Mouse (Mus musculus): ENCODE data around the gene Gpr62. TPM values are rescaled to one million over a fixed set of nuclear protein-coding genes. Genes with fewer than 3 reads are reported as not detected.

Gene Gpr62
- total RNA-seq, 2 experiments from 2014 or later: 2.2 to 2.8 TPM

DNA sequence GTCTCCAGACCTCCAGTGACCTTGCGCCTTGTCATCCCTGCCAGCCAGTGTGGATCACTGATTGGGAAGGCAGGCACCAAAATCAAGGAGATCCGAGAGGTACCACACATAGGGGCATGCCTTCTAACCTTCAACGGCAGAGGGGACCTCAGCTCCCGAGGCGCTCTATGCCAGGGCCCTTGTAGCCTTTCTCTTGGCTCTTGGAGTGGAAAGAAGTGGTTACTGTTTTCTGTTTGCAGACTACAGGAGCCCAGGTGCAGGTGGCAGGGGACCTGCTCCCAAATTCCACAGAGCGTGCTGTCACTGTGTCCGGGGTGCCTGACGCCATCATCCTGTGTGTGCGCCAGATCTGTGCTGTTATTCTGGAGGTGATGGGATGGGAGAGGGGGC, 4.7 kb downstream of the Gpr62 start:
- intact Hi-C loops (cut with DNase I): no loop called here

DNA sequence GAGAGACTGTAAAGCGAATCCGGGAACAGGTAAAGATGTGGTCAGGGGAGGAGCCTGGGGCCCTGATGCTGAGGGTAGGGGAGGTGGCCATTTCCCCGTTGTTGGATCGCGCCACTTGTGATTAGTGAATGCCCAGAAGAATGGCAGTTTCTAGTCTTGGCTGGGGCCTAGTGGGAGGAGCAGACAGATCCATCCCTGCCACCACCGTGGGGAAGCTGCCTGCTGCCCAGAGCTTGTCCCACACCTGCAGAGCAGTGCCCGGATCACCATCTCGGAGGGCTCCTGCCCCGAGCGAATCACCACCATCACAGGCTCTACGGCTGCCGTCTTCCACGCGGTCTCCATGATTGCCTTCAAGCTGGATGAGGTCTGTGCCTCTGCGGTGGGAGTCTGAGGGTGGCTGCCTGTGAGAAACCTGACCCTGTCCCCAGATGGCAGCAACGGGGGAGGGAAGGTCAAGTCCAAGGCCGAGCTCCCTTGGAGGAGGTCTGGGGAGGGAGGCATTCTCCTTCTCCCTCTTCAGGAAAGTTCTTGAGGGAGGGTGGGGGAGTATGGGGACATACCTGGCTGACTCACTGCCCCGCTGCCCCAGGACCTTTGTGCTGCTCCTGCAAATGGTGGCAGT, 5.2 kb downstream of the Gpr62 start:
- intact Hi-C loops (cut with DNase I): no loop called here
- DNase-seq (ENCODE audit: extremely low spot score in 1 of 2, low spot score in 2 of 2): no peak

More for the DNA sequence above, 4.7 kb downstream of the Gpr62 start:
- DNase-seq (ENCODE audit: extremely low spot score in 1 of 2, low spot score in 2 of 2): no peak

DNA sequence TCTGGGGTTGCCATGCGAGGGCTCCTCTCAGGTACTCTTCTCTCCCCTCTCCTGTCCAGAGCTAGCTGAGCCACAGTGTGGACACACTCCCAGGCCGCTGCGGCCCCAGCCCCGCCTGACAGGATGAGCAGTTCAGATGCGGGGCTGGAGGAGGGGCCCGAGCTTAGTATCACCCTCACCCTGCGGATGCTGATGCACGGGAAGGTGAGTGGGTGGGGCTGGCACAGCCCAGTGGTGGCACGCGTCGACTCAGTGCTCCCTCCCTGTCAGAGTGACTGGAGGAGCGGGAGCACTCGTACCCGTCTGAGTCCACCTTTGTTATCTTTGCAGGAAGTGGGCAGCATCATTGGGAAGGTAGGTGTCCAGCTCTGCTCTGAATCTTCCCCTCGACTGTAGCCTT, 5.8 kb downstream of the Gpr62 start:
- intact Hi-C loops (cut with DNase I): no loop called here
- no peak for DNase-seq (ENCODE audit: extremely low spot score in 1 of 2, low spot score in 2 of 2)

DNA sequence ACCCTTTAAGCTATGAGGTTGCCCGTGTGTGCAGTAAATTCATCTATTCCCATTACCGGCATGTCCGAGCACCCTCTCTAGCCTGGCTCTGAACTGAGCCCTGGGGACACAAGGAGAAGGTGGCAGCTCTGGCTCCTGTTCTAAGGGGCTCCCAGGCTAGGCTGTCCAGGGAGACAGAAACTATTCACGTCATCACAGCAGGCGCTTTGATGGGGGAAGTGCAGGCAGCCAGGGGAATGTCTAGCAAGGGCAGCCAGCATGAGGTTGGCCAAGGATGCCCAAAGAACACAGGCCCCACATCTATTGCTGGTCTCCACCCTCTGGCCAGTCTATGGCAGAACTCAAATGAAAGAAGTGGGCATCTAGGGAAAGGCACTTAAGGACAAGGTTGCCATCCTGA, 7.8 kb downstream of the Gpr62 start:
- DNase-seq (ENCODE audit: extremely low spot score in 1 of 2, low spot score in 2 of 2): no peak
- intact Hi-C loops (cut with DNase I): no loop called here

DNA sequence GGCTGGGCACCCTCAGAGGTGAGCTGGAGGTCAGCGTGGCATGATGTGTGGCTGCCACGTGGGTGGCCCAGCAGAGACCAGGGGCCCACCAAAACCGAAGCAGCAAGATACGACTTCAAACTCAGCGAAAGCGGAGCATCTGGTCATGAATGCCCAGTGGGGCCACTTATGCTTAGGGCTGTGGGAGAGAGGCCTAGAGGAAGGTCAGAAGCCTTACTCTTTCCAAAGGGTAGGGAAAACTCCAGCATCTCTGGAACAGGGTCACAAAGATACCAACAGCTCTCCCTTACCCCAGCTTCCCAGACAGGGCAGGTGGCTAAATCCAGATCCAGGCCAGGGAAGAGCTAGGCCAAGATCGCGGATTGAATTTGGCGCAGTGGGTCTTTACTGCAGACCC, 8.6 kb downstream of the Gpr62 start:
- intact Hi-C loops (cut with DNase I): no loop called here
- no peak for DNase-seq (ENCODE audit: extremely low spot score in 1 of 2, low spot score in 2 of 2)

DNA sequence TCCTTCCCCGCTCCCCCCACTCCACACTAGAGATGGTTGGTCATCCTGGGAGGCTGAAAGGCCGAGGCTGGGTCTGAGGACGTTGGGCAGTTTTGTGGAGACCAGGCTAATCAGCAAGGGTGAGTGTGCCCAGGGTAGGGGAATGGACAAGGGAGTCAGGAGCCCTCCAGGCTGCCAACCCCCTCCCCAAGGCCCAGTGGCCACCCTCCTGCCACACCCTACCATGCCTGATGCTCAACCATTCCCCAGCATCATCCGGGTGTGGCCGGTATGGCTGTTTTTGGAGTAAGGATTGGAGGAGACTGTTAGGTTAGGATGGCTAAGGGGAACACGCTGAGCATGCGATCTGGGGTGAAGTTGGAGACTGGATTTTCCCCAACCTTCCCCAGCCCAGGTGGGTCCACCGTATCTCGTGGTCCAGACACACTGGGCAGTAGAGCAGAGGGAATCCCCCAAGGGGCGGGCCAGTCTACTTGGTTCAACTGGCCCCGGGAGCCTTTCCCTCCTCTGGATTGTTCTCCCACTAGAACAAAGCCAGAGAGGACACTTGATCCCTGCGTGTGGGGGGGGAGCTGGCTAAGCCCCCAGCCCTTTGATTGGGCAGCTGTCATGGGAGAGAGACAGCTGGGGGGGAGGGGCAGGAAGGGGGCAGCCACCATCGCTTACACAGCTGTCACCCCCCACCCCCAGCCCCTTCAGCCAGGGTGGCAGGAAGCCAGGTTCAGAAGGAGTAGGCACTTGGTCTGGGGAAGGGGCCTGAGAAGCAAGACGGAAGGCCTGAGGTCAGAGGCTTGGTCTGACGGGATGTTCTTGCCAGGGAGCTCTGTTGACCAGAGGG, 9.2 kb downstream of the Gpr62 start:
- peak in 1 of 2 experiments; percentile 69 for DNase-seq (ENCODE audit: extremely low spot score in 1 of 2, low spot score in 2 of 2)

DNA sequence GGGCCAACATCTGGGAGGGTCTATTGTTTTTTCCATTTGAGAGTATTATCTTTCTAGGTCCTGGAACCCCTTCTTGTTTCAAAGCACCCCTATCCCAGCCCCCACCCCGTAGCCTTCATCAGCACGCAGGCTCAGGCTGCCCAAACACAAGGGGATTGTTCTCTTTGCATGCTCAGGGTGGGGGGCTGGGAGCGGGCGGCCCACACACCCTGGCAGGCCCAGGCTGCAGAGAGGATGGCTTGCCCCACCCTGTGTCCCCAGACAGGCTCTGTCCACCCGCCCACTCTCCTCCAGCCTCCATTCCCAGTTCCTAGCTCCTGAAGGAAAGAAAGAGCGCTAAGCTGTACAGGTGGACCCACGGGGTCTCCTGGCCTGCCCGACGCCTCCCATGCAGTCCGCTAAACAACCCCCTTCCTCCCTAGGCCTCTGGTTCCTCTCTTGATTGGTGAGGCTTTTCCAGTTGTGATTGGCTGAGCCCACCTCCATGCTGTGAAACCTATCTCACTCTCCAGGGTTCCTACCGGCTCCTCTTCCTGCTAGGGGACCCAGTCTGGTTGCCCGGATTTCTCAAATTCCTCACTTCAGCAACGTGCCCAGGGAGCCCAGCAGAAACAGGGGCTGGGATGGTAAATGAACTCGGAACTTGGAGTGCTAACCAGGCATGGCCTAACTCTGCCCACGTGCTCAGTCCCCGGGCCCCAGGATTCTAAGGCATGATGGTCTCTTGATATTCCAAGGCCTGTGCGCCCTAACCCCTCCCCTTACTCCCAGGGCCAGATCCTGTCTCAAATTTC, 10.7 kb downstream of the Gpr62 start:
- intact Hi-C loops (cut with DNase I): no loop called here
- no peak for DNase-seq (ENCODE audit: extremely low spot score in 1 of 2, low spot score in 2 of 2)

More for the DNA sequence above, 9.2 kb downstream of the Gpr62 start:
- intact Hi-C loops (cut with DNase I): no loop called here

DNA sequence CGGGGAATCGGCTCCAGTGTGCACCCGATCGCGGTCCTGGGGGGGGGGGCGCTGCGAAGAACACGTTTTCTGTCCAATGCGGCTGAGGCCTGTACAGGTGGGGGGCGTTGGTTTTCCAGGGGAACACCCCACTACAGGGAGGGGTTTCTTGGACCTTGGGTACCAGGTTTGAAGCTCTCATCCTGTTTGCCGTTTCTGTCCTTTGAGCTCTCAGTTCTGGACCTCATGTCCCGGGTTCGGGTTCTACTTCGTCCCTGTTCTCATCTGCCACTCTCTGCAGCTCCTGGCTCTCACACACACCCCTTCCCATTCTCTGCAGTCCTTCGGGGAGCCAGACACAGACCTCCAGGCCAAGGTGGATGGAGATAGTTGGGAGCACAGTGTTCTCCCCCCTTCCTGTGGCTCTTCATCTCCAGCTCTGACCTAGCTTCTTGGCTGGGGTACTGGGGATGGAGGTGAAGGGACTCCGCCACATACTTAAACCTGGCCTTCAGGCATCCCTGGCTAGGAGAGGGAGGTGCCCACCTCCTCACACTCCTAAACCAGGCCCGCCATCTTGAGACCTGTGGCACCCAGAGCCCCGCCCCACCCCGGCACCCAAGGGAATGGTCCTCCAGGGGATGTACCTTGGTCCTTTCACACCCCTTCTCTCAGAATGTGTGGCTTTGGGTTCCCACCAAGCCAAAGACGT, 11.5 kb downstream of the Gpr62 start:
- intact Hi-C loops (cut with DNase I): no loop called here
- DNase-seq (ENCODE audit: extremely low spot score in 1 of 2, low spot score in 2 of 2): no peak

DNA sequence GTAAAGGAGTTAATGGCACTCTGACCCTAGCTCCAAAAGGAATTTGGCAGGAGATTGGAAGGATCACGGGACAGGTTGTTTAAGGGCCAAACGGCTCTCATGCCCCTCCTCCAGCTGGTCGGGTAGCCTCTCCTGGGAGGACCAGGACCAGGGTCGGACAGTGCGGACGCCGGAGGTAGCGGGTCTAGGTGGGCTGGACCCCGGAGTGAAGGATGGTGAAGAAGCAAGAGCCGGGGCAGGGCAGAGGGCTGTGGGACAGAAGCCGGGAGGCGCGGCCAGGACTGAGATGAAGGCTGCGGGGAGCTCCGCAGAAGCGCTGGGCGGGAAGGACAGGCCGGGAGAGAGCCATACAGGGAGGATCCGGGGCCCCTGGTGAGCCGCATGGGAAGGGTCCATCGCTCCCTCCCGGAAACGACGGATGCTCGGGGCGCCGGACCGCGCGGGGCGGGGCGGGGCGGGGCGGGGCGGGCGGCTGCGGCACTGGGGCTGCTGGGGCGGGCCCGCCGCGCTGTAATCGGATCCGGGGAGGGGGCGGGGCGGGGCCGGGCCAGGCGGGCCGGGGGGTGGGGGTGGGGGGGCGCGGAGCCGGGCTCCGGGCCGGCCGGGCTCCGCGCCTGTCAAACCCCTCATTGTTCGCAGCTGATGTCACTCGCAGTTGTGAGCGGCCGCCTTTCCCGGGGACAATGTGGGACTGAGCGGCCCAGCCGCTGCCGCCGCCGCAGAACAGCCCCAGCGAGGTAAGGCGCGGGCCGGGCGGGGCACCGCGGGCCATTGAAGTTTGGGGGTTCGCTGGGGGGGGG, 12.3 kb downstream of the Gpr62 start, which contains the start of gene Pcbp4:
Gene Pcbp4, plus strand, starts transcription at position 21 of the 800 bp plus-strand sequence.
- intact Hi-C loops (cut with DNase I): no loop called here
- DNase-seq (ENCODE audit: extremely low spot score in 1 of 2, low spot score in 2 of 2): peak in 1 of 2 experiments; percentile 80

DNA sequence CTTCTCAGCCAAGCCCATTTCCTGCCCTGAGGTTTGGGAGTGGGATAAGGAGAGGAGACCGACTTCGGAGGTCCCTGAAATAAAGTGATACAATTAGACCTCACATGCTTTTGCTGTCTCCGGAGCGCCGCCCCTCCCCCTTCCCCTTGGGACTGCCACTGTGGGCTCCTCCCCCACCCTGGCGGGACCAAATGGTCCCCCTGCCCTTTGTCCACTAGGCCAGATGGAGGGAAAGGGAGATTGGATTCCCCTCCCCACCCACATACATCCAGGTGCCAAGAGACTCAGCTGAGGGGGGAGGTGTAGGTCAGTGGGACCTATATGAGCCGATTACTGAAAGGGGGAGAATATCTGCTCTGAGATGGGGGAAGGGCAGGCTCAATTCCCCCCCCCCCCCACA, 12.9 kb downstream of the Gpr62 start:
- DNase-seq (ENCODE audit: extremely low spot score in 1 of 2, low spot score in 2 of 2): peak in 1 of 2 experiments; percentile 81

DNA sequence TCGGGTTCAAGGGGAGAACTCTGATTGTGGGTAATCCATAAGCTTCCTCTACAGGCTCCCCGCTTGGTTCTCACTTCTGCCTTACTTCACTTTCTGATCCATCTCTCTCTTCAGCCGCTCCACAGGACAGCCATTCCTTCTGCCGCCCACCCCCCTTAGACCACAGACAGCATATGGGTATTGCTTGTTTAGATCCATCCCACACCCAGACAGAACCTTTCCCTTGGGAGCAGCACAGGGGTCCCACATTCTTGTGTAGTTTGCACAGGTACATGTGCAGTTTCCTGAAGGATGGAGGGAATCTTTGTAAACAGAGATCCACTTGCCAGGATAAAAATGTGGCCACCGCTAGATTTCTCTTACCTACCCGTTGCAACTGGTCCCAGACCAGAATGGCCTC, 13.4 kb downstream of the Gpr62 start:
- intact Hi-C loops (cut with DNase I): no loop called here
- no peak for DNase-seq (ENCODE audit: extremely low spot score in 1 of 2, low spot score in 2 of 2)

More for the DNA sequence above, 12.9 kb downstream of the Gpr62 start:
- intact Hi-C loops (cut with DNase I): no loop called here

DNA sequence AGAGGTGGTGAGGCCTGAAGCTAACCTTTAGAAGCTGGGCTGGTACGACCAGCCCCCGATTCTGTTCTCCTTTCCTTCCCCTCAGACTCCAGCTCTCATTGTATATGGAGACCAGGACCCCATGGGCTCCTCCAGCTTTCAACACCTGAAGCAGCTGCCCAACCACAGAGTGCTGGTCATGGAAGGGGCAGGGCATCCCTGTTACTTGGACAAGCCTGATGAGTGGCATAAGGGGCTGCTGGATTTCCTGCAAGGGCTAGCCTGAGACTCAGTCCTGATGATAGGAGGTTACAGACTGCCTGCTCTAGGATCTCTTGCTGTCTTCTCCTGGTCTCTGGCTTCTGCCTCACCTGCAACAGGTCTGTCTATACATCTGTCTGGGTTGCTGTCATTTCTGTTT, 13.8 kb downstream of the Gpr62 start:
- intact Hi-C loops (cut with DNase I): no loop called here
- DNase-seq (ENCODE audit: extremely low spot score in 1 of 2, low spot score in 2 of 2): no peak

DNA sequence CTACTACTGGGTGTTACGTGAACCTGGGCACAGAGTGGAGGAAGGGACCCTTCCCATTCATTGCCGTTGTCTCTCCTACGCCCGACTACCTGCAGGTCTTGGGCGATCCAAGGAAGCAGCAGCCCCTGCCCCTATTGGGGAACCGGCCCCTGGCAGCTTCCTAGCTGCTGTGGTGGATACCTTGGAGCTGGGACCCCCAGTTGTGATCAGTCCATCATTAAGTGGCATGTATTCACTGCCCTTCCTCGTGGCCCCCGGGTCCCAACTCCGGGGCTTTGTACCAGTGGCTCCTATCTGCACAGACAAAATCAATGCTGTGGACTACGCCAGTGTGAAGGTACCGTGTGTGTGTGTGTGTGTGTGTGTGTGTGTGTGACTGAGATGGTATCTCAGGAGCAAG, 14.4 kb downstream of the Gpr62 start:
- intact Hi-C loops (cut with DNase I): no loop called here
- no peak for DNase-seq (ENCODE audit: extremely low spot score in 1 of 2, low spot score in 2 of 2)

DNA sequence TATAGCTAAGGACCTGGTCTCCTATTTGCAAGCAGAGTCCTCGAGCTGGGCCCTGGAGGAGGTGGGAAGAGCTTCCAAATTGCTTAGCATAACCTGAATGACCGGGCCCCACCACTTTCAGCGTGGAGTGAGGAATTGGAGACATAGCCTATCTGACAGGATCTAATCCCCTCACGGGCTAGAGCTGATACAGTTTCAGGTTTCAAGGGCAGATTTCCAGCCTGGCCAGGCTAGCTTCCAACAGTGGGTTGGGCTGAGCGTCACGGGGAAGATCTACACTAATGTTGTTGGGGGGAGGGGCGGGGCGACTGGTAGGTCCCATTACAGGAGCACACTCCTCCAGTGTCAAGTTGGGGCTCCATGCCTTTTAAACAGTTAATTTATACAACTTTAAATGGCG, 15.1 kb downstream of the Gpr62 start:
- peak in 1 of 2 experiments; percentile 65 for DNase-seq (ENCODE audit: extremely low spot score in 1 of 2, low spot score in 2 of 2)
- intact Hi-C loops (cut with DNase I): no loop called here

DNA sequence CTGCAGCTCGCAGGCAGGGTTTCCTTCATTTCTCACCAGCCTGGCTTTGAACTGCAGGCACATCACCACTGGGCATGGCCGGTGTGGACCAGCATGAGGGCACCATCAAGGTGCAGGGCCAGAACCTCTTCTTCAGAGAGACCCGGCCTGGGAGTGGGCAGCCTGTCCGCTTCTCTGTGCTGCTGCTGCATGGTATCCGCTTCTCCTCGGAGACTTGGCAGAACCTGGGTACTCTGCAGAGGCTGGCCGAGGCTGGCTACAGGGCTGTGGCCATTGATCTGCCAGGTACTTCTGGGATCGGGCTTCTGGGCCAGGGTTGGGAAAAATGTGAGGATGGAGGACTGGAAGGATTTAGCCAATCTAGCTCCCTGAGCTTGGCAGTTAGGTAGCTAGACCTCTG, 15.8 kb downstream of the Gpr62 start:
- peak in 1 of 2 experiments; percentile 23 for DNase-seq (ENCODE audit: extremely low spot score in 1 of 2, low spot score in 2 of 2)
- intact Hi-C loops (cut with DNase I): no loop called here

DNA sequence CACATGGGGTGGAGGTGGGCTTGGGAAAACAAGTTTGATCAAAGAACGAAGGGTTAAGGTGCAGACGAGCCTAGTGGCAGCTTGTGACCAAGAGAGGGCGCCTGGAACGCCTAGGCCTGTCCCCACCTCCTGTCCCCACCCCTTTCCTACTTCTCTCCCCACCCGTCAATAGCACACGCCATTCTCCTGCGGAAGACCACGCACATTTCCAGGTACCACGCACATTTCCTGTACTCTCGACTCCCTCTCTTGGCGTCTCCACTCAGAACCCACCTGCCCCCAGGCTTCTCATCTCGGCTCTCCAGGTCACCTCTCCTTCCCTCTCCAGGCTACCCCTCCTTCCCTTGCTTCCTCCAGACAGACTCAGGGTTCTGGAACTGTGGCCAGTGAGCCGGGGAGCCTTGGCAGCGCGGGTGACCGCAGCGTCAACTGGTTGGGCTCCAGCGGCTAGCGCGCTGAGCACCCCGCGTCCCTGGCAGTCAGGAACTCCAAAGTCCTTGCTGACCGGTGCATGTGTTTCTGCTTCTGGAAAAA, 17.2 kb downstream of the Gpr62 start:
- intact Hi-C loops (cut with DNase I): no loop called here
- DNase-seq (ENCODE audit: extremely low spot score in 1 of 2, low spot score in 2 of 2): peak in 1 of 2 experiments; percentile 83

DNA sequence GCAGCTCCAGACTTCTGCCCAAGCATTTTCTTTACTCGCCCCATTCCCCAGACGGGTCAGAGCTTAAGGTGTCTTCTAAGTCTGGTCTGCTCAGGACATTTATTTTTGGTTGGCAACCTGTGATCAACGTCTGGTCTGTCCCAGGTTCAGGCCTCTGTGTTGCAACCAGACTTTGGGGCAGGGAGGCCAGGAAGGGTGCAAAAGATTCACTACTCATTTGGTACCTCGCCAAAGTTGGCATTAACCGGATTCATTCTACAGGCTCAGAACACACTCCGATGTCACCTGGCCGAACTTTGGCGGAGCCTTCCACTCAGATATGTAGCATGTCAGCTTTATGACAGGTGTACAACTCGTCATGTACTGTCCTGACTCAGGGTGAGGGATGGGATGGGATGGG, 17.8 kb downstream of the Gpr62 start:
- DNase-seq (ENCODE audit: extremely low spot score in 1 of 2, low spot score in 2 of 2): peak in 1 of 2 experiments; percentile 31
- intact Hi-C loops (cut with DNase I): no loop called here

DNA sequence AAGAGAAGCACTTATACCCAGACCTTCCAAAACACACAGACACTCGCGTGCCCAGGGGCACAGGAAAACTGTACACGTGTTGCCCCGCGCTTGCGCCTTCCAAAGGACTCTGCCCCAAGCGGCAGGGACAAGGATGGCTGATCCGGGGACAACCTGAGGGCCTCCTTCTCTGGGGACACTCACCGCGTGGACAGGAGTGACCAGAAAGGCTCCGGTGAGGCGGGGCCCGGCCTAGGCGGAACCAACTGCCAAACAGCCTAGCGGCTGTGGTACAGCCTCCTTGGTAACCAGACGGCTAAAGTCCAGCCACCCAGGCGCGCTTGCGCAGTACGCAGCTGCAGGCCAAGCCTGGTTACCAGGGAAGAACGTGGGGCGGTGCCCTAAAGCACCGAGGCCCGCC, 18.4 kb downstream of the Gpr62 start, which contains the start of the genes Abhd14b and Abhd14a:
Gene Abhd14b, plus strand, starts transcription at position 112 of the 400 bp plus-strand sequence.
Gene Abhd14a, minus strand, starts transcription at position 331 of the 400 bp plus-strand sequence.
- intact Hi-C loops (cut with DNase I): no loop called here
- peak; percentile 82 to 93 for DNase-seq (ENCODE audit: extremely low spot score in 1 of 2, low spot score in 2 of 2)

Measured in left cerebral cortex, postnatal 10 days (tissue).